Mouse (Mus musculus): ENCODE data around the gene Usp43.

Usp43 gene

GRCm38 (mm10) chr11:67921827-67922754 is at the start of gene Usp43:
Gene Usp43, minus strand, starts transcription at chr11:67922153.
- peak; percentile 38 for DNase-seq

DNA sequence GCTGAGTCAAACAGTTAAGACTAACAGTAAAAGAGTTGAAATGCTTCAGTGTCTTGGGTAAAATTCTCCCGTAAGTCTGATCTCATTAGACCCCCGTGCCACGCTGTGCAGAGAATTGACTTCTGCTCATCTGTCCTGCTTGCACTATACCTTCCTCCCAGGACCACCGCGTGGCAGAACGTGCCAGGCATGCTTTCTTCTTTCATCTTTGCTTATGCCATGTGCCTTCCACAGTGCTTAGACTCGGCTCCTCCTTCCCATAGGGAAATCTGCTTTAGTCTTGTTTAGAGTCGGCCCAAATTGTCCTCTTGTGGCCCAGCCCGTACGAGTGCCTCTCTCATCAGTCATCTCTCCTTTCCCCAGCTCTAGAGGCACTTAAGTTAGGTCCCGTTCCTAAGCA is 45.9 kb upstream of the Usp43 start:
- DNase-seq: no peak

GRCm38 (mm10) chr11:67965905-67966878 is 44.2 kb upstream of the Usp43 start, which contains the start of gene Stx8:
Gene Stx8, plus strand, starts transcription at chr11:67966193.
- DNase-seq: peak; percentile 97

GRCm38 (mm10) chr11:67965242-67965883 is 43.4 kb upstream of the Usp43 start, which contains the start of gene Cfap52:
Gene Cfap52, minus strand, starts transcription at chr11:67965651.
- peak; percentile 90 for DNase-seq

GRCm38 (mm10) chr11:67964110-67964509 is 42.2 kb upstream of the Usp43 start:
- DNase-seq: no peak

DNA sequence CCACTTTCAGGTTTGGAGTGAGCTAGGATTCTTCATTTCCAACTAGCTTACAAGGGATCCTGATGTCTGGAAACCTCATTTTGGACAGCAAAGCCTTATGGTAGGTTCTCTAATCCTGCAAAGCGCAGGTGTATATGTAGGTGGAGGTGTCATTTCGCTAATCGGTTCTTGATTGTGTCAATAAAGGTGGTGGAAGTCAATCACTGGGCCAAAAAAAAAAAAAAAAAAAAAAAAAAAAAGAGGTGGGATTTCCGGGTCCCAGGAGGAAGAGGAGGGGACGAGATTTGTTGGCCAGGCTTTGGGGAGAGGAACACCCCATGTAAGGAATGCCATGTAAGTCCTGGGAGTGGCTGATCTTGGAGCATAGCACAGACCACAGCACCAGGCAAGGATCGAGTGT is 32.5 kb upstream of the Usp43 start:
- no peak for DNase-seq

- no peak for DNase-seq
Measured at GRCm38 (mm10) chr11:67953604-67954003, 31.7 kb upstream of the Usp43 start.

- no peak for DNase-seq
Measured at GRCm38 (mm10) chr11:67949475-67949874, 27.5 kb upstream of the Usp43 start.

GRCm38 (mm10) chr11:67948229-67948628 is 26.3 kb upstream of the Usp43 start:
- no peak for DNase-seq

- DNase-seq: no peak
Measured at GRCm38 (mm10) chr11:67932156-67932555, 10.2 kb upstream of the Usp43 start.

GRCm38 (mm10) chr11:67926348-67927055 is 4.5 kb upstream of the Usp43 start:
- DNase-seq: no peak

- DNase-seq: no peak
Measured at GRCm38 (mm10) chr11:67925000-67925399, 3.0 kb upstream of the Usp43 start.

GRCm38 (mm10) chr11:67923720-67924119 is 1.8 kb upstream of the Usp43 start:
- DNase-seq: no peak

DNA sequence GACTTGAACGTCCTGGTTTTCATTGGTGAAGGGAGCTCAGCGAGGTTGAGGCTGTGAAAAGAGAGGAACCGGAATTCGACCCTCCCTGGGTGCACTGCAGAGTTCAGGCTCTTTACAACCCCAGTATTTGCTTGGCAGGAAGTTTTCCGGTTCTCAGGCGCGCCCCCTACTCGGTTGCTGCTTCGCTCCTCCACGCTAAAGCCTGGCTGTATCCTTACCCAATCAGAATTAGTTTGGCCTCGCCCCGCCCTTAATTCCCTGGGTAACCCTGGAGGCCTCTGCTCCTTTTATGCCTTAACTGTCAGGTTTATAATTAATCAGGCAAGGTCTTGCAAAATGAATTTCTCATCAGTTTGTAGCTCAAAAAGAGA is 787 bp upstream of the Usp43 start:
- peak; percentile 86 for DNase-seq

GRCm38 (mm10) chr11:67921091-67921826 is 694 bp downstream of the Usp43 start:
- peak; percentile 32 for DNase-seq

DNA sequence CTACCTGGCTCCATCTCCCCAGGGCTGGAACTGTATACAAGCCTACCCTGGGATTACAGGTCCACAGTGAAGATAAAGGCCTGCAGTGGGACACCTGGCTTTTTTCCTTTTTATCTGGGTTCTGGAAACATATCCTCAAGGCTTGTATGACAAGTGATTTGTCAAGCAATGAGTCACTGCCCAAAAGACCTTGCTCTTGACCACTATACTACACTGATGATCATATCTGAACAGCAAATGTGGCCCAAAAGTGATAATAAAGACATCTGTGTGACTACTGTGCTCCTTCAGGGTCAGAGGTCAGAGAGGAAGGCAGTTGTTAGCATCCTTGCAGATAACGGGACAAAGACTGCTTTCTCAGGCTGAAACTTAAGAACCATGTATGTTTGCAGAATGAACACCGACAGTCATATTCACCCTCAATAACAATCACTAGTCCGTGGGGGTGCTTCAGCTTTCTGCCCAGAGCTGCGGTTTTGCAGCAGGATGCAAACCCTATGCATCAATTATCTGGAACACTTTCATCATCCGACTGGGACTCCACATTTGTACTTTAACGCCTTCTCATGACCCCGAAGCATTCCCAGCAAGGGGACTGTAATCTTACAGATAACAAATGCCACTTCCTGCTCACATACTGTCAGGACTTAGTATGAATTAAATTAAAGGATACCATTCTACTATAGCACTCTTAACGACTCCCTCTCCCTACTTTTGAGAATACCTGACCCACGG is 1.6 kb downstream of the Usp43 start:
- no peak for DNase-seq

DNA sequence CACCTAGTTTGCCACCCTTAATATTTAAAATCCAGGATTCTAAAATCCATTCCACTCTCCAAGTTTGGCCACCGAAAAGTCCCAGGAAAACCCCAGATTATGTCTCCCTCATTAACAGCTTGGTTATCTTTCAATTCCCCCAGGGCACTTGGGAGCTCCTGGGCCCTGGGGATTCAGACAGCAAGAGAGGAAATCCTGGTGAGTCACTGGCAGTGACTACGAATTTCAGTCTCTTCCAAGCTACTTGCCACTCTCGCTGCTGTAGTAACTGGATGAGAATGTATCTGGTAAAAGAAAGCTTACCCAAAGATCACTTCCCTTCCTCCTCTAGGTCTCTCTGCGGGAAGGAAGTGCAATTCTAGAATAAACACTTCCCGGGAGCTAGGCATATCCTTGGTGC is 2.4 kb downstream of the Usp43 start:
- DNase-seq: no peak

DNA sequence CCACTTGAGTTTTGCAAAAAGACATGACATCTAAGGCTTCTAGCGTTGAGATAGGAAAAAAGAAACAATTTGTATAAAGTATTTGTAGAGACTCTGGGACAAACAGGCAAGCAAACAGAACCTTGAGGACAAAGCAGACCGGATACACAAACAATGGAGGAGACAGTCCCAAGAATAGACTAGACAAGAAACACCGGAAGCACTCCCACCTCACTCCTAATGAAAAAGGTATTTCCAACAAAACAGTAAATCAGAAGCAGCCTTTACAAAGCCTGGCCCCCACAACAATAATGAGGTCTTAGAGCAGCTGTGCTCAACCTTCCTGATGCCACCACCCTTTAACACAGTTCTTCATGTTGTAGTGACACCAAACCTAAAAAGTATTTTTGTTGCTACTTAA is 4.8 kb downstream of the Usp43 start:
- no peak for DNase-seq

- DNase-seq: no peak
Measured at GRCm38 (mm10) chr11:67911074-67911473, 10.9 kb downstream of the Usp43 start.

GRCm38 (mm10) chr11:67903756-67904155 is 18.2 kb downstream of the Usp43 start:
- DNase-seq: no peak

All from thymus, postnatal 14 days (tissue).